Mouse (Mus musculus) left cerebral cortex, postnatal 25 days (tissue): ENCODE measurements at regions not wholly inside any gene's neighbourhood (a gene's known extent, or its start where the extent isn't known, plus 50 kb on each side); places are given as distances from the start of the nearest gene placed in this dataset.

Experiments used
- DNase-seq, 2 experiments: peaks; one replicate each; pipeline ENCODE4 v3.0.0; 2022; ENCODE audit warnings: low spot score in 2 of 2, mixed read lengths in 1 of 2
- intact Hi-C: fragments of 180-260 bp; cut with DNase I; formaldehyde crosslinking; loops from one replicate; pipeline ENCODE4 v1.15.1; 2025

DNA sequence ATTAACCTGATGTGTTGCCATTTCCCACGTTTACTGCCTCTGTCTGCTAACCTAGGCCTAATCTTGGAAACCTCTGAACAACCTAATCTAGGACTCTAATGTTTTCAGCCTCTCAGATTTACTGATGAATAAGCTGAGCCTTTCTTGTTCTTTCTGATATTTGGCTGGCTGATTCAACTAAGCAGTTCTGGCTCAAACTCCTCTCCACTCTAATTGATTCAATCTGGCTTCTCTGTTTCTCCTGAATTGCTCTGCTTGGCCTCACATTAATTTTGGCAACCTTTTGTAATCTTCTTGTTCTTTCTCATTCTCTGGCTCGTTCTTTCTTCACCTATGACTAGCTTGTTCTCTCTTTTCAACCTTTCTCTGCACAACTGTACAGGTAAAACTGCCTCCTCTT, 1561.2 kb upstream of the Zeb2 start:
- intact Hi-C loops, result no loop called here
- no peak for DNase-seq

DNA sequence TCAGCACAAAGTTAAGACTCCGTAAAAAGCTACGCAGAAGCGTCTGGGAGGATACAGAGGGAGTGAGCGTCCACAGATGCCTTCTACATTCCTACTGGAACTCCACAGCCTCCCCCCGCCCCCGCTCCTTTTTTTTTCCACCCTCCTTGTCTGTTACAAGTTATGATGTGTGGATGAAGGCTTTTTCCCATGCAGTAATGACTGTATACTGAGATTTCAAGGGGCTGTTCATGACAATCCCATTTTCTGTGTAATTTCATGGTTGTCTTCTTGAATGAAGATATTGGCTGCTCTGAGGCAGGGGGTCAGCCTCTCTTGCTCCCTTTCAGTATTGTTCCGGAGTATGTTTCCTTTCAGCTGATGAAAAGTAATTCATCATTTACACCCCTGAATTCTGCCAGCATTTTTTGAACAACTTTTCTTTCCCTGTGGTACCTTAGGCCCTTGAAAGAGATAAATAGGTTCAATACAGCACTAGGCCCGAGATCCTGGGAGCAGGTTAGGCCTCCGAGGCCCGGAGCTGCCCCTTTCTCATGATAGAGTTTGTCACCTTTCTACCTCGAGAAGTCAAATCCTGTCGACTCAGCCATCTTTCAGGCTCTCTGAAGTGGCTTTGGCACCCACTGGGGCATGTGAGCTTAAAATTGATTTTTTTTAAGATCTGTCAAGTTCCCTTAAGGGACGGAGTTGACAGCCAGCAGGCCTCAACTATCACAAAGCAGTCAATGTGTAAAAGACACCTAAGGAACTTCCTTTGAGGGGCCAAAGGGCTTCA, 1552.5 kb upstream of the Zeb2 start:
- intact Hi-C loops, result no loop called here
- DNase-seq, result no peak

DNA sequence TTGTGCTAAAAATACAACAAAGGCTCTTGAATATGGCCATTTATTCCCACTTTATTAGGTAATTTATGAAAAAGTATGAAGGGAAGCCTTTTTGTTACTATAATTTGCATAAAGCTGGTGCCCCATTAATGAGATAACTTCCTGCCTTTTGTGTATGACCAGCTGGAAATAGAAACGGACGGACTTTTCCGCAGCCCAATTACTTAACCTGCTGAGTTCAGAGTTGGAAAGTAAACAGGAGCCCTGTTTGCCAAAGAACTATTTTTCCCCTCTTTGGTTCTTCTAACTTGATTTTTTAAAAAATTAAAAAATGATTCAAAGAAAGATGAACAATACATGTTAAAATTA, 1549.8 kb upstream of the Zeb2 start:
- DNase-seq, result no peak
- intact Hi-C loops, result no loop called here

DNA sequence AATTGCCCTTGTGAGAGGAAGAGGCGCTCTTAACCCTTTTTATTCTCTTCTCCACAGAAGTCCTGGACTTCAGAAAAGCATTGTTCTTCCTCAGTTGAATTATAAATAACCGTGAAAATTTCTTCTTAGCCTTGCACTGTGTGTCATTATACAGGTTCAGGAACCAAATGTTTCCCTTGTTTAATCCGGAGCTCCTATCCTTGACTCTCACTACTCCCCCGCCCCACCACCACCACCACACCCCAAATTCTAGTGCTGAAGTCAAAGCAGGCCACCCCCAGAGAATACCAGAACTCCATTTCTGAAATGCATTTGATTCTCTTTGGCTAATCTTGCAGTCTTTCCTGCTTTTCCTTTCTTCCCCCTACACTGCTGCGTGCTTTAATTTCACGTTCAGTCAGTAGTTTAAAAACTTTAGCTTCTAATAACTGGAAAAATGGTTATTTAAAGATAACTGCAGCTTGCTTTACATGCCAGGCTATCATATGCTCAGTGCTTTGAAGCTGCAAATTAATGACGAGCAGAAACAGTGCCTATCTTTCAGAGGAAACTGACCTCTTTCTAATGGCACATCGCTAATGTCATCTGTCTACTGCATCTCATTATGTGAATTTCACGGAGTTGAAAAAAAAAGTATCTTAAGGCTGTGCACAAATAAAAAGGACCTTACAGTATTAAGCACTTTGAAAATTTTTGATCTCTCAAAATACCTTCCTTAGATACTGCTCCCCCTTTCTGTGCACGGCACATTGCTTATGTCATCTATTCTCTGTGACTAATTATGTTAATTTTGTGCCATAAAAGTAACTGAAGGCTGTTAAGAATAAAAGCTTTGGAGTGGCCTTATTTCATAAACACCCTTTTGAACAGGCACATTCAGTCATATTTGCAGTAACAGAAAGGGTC, 1549.1 kb upstream of the Zeb2 start:
- peak in 1 of 2 experiments; percentile 10 for DNase-seq

DNA sequence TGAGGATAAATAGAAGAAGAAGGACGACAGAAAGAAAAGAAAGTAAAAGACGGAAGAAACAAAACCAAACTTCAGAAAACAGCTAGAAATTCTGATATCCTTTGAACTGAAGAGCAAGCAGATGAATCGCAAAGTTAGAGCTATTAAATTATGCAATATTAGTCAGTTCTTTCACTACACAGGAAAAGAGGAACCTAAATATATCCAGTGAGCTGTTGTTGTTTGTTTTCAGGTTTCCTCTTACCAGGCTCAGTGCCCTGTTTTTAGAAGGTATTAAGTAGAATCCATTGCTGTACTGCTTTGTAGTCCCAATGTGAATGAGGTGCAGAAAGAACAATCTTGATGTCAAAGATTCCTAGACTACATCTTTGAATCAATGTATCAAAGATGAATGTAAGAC, 1544.7 kb upstream of the Zeb2 start:
- intact Hi-C loops, result no loop called here

More for the DNA sequence above, 1549.1 kb upstream of the Zeb2 start:
- intact Hi-C loops, result no loop called here

DNA sequence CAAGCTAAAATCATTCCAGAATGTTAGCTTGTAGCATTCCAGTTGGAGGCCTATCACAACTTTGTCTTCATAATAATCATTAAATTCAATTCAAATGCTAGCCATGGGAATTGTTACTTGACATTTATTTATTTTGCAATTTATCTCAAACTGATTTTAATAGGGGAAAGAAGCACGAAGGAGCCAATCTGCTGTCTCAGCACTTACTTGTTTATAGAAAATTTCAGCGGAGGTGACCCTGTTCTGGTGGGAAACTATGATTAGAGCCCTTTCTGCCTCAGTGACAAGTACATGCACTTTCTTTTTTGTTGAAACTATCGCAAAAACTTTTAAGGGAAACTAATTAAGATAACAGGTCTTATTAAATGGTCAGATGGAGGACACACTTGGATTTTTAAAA, 1543.4 kb upstream of the Zeb2 start:
- intact Hi-C loops, result no loop called here
- no peak for DNase-seq

More for the DNA sequence above, 1544.7 kb upstream of the Zeb2 start:
- DNase-seq, result no peak

DNA sequence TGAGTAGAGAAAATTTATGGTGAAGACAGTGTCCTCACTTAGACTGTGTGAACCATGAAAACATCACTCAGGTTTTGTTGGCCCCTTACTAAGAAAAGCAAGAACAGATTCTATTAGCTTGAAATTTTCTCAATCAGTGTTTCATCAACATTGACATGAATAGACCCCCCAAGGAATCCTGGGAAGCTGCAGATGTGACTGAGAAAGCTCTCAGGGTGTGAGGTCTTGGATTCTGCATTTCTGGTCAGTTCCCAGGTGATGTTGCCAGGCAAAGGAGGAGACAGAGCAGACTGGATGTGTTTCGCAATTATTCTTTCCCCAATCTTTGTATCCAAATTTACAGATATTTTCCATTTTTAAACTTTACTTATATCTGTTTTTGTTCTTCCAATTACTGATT, 1538.1 kb upstream of the Zeb2 start:
- intact Hi-C loops, result no loop called here
- DNase-seq, result no peak

DNA sequence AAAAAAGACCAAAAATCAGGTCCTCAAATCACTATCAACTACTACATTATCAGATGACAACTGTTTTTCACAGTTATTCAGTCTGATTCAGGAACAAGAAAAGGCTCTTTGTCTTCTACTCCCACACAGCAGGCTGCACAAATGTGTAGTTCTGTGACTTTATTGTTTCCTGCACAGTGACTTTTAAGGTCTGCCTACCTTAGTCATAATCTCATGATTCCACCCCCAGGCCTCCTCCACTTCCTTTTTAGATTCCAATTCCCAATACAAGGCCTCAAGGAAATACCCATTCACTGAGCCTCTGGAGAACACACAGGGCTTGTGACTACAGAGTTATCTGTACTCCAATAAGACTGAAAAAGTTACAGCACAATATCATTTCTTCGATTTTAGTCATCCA, 1535.4 kb upstream of the Zeb2 start:
- intact Hi-C loops, result no loop called here
- DNase-seq, result no peak

DNA sequence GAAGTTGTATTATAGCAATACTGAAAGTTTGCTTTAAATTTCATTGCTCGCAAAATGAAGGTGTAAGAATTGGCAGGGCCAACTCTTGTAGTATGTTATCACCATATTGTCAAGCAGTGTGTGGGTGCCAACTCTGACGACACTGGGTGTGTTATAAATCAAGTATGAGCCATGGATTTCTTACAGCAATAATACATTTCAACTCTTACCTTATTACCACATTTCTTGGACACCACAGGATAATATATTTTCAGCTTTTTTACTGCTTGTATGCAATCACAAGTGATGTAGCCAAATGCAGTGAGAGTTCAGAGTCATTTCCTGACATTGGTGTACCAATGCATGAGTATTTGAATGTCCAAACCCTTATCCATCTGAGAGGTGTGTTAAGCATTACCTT, 1529.2 kb upstream of the Zeb2 start:
- DNase-seq, result no peak
- intact Hi-C loops, result no loop called here

DNA sequence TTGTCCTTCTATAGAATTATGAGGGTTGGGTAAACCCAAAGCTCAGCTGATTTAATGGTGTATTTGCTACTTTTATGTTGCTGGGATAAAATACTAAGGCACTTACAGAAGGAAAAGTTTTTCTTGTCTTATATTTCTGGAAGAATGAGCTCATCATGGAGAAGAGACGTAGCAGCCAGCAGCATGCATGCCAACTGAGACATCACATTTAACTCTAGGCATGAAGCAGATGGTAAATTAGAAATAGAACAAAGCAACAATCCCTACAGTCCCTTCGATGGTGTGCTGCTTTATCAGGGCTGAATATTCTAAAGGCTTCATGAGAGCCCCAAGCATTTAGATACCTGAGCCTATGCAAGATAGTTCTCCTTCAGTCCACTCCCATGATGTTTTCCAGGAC, 1492.0 kb upstream of the Zeb2 start:
- DNase-seq, result peak in 1 of 2 experiments; percentile 40
- intact Hi-C loops, result no loop called here

DNA sequence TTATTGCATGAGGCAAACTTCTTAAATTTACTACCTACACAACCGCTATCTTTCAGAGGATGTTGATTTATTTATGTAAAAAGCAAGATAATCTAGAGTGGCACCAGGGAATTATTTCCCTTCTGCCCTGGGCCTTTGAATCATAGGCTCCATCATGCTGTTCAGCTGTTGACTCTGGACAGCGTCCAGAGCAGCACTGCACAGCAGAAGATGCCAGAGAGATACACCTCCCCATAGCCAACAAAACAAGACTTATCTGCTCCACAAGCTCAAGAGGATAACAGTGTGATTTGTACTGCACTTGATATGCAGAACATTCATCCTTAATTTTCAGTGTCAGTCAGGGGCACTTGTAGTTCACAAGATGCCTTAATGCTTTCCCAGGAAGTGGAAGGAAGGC, 1464.6 kb upstream of the Zeb2 start:
- intact Hi-C loops, result no loop called here
- no peak for DNase-seq

DNA sequence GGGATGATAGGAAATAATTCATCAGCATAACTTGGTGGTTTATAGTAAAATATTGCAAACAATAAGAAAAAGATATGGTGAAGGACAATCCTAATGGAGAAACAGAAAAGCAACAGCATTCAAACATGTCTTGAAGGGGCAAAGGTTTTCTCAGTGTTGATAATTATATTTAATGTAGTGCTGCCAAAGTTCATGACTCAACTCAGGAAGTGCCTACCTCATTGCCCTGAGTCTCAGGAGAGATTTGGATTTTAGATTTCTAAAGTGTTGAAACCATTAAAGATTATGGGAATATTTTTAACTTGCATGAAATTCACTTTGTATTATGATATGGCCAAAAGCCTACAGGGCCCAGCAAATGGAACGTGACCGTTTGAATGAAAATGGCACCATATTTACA, 1453.2 kb upstream of the Zeb2 start:
- intact Hi-C loops, result no loop called here
- DNase-seq, result no peak

DNA sequence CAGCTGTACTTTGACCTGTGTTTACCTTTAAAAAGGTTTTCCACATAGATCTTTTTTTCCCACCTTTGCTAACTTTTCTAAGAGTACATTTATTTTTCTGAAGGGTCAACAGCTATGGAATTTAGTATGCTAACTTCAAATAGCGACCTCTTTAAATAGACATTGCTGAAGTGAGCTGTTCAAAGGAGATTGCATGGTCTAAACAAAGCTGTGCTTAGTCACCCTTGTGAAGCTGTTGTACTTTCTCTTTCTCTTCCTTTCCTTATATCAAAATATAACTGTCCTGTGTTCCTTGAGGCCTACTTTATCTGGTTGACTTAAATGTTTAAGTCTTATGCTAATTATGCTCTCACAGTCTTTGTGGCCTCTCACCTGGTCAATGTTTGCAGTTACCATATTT, 1416.2 kb upstream of the Zeb2 start:
- intact Hi-C loops, result no loop called here
- no peak for DNase-seq

DNA sequence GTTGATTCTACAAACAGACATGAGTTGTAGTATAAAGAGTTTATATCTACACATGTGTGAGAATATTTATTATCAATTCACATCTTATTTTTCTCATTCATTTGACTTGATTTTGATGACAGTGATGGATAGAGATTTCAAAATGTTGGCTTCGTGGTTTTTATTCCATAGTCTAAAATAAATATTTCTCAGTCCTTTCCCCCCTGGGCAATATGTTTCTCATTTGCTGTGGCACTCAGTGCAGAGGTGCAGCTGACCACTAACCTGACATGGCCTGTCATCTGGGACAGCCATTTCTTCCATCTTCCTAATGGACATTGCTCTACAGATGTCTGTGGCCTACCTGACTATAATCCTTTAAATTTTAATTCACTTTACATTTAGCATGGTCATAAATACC, 1413.5 kb upstream of the Zeb2 start:
- DNase-seq, result no peak
- intact Hi-C loops, result no loop called here

DNA sequence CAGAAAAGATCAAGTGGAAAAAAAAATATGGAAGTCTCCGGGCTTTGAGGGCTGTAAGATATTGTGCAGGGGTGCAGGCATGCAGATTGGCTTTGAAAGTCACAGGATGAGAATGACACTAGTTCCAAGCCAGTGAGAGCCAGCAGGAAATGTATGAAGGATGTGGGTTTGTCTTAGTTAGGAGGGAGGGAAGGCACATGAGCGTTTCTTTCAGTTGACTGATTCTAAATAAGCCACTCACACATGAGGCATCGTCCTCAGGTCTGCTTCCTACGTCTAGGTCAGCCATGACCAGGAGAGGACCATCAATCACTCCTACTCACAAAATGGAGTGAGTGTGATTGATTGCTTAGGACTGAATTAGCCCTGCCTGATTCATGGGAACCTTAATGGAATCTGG, 1408.0 kb upstream of the Zeb2 start:
- no peak for DNase-seq

DNA sequence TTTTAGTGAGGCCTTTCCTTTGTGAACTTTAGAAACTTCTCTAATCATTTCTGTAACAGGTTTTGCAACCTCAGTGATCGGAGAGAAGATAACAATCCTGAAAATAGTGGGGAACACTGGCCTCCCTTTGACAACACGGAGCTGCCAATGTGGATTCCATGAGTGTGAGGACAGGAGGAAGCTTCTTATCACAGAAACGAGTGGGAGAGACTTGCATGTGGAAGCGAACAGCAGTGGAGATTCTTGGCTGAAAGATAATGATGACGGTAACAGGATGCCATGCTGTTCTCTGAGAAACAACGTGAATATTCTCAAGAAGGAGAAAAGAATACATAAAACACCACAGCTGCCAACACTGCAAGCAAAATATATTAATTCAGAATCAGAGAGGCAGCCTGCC, 1407.4 kb upstream of the Zeb2 start:
- DNase-seq, result peak in 1 of 2 experiments; percentile 15

More for the DNA sequence above, 1408.0 kb upstream of the Zeb2 start:
- intact Hi-C loops, result no loop called here

DNA sequence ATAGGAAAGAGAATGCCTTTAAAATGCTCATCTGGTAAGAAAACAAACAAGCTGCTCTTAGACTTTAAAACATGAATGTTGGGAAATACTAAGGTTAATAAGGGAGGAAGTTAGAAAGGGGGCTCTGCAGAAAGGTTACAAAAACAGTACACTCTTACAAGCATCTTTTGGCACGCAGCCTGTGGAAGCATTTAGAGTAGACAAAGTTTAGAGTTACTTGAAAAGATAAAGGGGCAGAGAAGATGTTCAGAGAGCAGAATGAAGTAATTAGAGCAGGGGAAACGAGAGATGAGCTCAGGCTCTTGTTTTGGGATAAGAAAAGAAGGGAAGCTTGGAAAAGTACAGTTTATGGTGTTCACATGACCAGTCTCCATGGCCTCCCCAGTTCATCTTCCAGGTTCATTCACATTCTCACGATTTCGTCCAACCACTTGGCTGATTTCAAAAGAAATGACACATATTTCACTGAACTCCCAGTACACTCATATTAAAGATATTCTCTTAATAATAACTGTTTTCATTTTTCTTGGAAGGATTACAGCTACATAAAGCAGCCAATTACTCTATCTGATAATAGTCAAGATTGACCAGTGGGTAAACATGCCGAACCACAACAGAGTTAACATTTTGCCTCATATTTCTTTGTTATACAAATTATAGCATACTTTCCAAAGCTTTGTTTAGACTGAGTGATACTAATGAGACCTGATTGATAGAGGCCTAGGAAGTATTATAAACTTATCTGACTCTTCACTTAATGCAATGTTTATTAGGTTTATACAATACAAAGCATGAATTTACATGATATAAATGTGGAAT, 1404.2 kb upstream of the Zeb2 start:
- intact Hi-C loops, result no loop called here
- no peak for DNase-seq

More for the DNA sequence above, 1407.4 kb upstream of the Zeb2 start:
- intact Hi-C loops, result no loop called here

DNA sequence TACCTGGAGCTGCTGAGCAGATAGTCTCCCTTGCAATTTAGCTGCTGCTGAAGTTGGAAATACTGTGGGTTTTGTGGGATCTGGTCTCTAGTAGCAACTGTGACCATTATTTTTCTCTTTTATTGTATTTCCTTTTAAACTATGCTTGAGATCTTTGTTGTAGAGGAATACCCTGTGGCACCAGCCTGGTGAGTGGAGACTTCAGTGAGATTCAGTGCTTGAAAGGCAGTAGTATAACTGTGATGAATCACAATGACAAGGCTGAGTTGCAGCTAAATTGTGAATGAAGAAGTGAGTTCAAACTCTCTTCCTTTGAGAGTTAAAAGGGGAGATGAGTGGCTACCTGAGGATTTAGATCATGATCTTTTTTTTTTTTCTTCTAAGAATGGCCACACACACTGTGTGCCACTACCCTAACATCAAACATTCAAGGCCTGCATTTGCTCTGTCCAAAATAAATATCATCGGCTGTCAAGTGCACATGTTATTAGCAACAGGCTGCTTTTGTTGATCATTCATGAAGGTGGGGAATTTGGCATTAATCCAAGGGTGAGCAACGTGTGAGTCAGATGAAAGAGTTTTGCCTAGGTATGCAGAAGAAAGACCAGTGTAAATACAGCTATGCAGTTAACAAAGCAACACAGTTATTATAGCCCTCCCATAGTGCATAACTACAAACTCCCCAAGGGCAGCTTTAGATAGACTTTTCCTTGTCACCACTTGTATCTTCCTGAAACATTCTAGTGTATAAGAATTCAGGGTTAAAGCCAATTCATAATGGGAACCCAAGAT, 1395.2 kb upstream of the Zeb2 start:
- intact Hi-C loops, result no loop called here
- DNase-seq, result no peak

DNA sequence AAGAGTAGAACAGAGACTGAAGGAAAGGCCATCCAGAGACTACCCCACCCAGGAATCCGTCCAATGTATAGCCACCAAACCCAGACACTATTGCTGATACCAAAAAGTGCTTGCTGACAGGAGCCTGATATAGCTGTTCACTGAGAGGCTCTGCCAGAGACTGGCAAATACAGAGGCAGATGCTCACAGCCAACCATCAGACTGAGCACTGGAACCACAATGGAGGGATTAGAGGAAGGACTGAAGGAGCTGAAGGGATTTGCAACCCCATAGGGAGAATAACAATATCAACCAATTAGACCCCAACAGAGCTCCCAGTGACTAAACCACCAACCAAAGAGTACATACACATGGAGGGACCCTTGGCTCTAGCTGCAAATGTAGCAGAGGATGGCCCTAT, 1389.8 kb upstream of the Zeb2 start:
- no peak for DNase-seq
- intact Hi-C loops, result no loop called here

DNA sequence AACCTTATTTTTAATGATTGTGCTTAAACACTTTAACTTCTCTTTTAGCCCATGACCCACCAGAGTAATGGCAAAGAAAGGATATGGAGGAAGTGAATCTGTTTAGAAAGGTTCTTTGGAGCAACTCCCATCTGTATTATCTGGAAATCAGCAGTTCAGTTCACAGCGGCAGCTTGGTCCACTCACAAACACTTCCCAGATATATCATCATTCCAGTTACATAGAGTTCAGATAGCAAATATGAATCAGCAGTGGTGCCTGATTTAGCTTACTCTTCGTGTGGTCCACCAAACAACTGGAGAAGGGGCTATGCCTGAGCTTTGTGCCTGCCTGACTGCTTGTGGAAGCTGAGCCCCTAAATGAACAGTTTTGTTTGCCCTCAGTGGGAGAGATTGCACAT, 1385.9 kb upstream of the Zeb2 start:
- intact Hi-C loops, result no loop called here
- DNase-seq, result no peak
